ENCODE assay signal across 20 mouse cellular contexts in the genomic region with DNA sequence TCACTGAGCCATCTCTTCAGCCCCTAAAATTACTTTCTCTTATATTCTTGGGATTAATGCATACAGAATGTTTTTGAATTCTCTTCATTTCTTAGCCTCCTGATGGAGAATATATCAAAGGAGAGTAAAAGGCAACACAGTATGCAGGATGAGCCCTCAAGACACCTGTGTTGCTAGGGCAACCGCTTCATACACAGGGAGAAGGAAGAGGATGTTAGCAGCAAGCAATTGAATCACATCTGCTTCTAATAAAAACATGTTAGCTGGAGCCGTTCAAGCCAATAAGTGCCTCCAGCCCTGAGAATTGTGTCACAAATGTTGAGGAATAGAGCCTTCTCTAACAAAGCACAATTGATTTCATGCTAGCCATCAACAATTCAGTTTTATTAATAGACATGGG.
A peak's percentile ranks its signal among the peaks of the same experiment; 100 is the strongest.
DNase-seq lines count a peak whose midpoint lies in the region; ATAC-seq lines count a peak whose summit lies in the region.
"Had no signal": no experiment of that assay in that cellular context is flagged by ENCODE, and none has a peak within 500 bp of the region (broad histone marks: within the 10 kb centered on the region; RNA-seq: fewer than 3 reads in every experiment).

No protein-coding gene starts in this region.

- H3K9ac ChIP-seq in neural tube, embryonic 13.5 days: no peak overlapping the region
- no peak overlapping the region for H3K9ac ChIP-seq in limb, embryonic 13.5 days
- H3K9ac ChIP-seq in heart, embryonic 11.5 days (ENCODE audit: low read depth, low read length): no peak overlapping the region
- H3K9ac ChIP-seq: heart, embryonic 12.5 days; limb, embryonic 15.5 days; liver, postnatal 0 days; stomach, embryonic 15.5 days had no signal

- DNase-seq in neural tube, embryonic 10.5 days (ENCODE audit: extremely low spot score, low spot score): no peak
- DNase-seq in forelimb bud, embryonic 11.5 days (ENCODE audit: low read depth, low spot score): peak; percentile 62
- DNase-seq in cerebellum, adult 9-10 months: no peak
- DNase-seq: adrenal gland, postnatal 14 days; cerebellum, postnatal 36 days; gastrocnemius, postnatal 25 days; heart, postnatal 36 days; kidney, adult 18-20 months; kidney, postnatal 25 days; liver, postnatal 0 days; lung, postnatal 36 days; right cerebral cortex, adult 18-20 months; spleen, adult 18-20 months had no signal

- WGBS in neural tube, embryonic 13.5 days: 38% methylated on average over 2 of the region's 2 CpGs
- WGBS in limb, embryonic 13.5 days: 4% methylated on average over 2 of the region's 2 CpGs
- WGBS in heart, embryonic 11.5 days (ENCODE audit: insufficient replicate concordance): 61% methylated on average over 2 of the region's 2 CpGs

- peak overlapping the region; percentile 33; the same call in 1 of the 2 replicates for H3K27ac ChIP-seq in neural tube, embryonic 13.5 days (replicated peaks)
- no peak overlapping the region; the same call in 1 of the 2 replicates for H3K27ac ChIP-seq in limb, embryonic 13.5 days
- H3K27ac ChIP-seq in heart, embryonic 11.5 days (ENCODE audit: low read depth, low read length): no peak overlapping the region
- H3K27ac ChIP-seq: limb, embryonic 15.5 days; stomach, embryonic 15.5 days had no signal

- H3K27me3 ChIP-seq in neural tube, embryonic 13.5 days: no peaks in the 10 kb centered on the region
- H3K27me3 ChIP-seq in limb, embryonic 13.5 days: no peaks in the 10 kb centered on the region
- H3K27me3 ChIP-seq in heart, embryonic 11.5 days (ENCODE audit: control insufficient read depth, insufficient read depth, low read length): no peaks in the 10 kb centered on the region
- H3K27me3 ChIP-seq: heart, embryonic 12.5 days; limb, embryonic 15.5 days; stomach, embryonic 15.5 days had no signal

- no peak overlapping the region for H3K4me2 ChIP-seq in neural tube, embryonic 13.5 days
- no peak overlapping the region for H3K4me2 ChIP-seq in limb, embryonic 13.5 days (replicated peaks)
- H3K4me2 ChIP-seq in heart, embryonic 11.5 days: no peak overlapping the region
- H3K4me2 ChIP-seq: heart, embryonic 12.5 days; limb, embryonic 15.5 days; stomach, embryonic 15.5 days had no signal

- no peaks in the 10 kb centered on the region; the same call in 1 of the 2 replicates for H3K4me1 ChIP-seq in neural tube, embryonic 13.5 days (replicated peaks)
- peaks cover 11% of the 10 kb centered on the region for H3K4me1 ChIP-seq in limb, embryonic 13.5 days
- no peaks in the 10 kb centered on the region for H3K4me1 ChIP-seq in heart, embryonic 11.5 days (ENCODE audit: control insufficient read depth, insufficient read depth, low read length)
- H3K4me1 ChIP-seq: heart, embryonic 12.5 days; limb, embryonic 15.5 days; stomach, embryonic 15.5 days had no signal

- H3K4me3 ChIP-seq in neural tube, embryonic 13.5 days: no peak overlapping the region
- no peak overlapping the region for H3K4me3 ChIP-seq in limb, embryonic 13.5 days
- H3K4me3 ChIP-seq in heart, embryonic 11.5 days (ENCODE audit: low read depth, low read length): no peak overlapping the region
- H3K4me3 ChIP-seq: heart, embryonic 12.5 days; limb, embryonic 15.5 days; stomach, embryonic 15.5 days had no signal

- H3K36me3 ChIP-seq in neural tube, embryonic 13.5 days: no peaks in the 10 kb centered on the region
- no peaks in the 10 kb centered on the region for H3K36me3 ChIP-seq in limb, embryonic 13.5 days
- H3K36me3 ChIP-seq in heart, embryonic 11.5 days (ENCODE audit: control insufficient read depth, insufficient read depth, low read length): no peaks in the 10 kb centered on the region
- H3K36me3 ChIP-seq: heart, embryonic 12.5 days; limb, embryonic 15.5 days; stomach, embryonic 15.5 days had no signal

- no peaks in the 10 kb centered on the region for H3K9me3 ChIP-seq in neural tube, embryonic 13.5 days
- no peaks in the 10 kb centered on the region for H3K9me3 ChIP-seq in limb, embryonic 13.5 days
- H3K9me3 ChIP-seq in heart, embryonic 11.5 days (replicated peaks; ENCODE audit: control insufficient read depth, low read length): no peaks in the 10 kb centered on the region
- H3K9me3 ChIP-seq: heart, embryonic 12.5 days; limb, embryonic 15.5 days; stomach, embryonic 15.5 days had no signal

- peak; percentile 69 for ATAC-seq in neural tube, embryonic 13.5 days (ENCODE audit: low read depth)
- peak; percentile 85 for ATAC-seq in limb, embryonic 13.5 days (ENCODE audit: low FRiP score, low read depth)
- ATAC-seq in cerebellum, adult (ENCODE audit: insufficient number of reproducible peaks, low FRiP score, low TSS enrichment): no peak
- no peak for ATAC-seq in heart, embryonic 11.5 days (replicated peaks; ENCODE audit: insufficient number of reproducible peaks, low FRiP score, low TSS enrichment)
- ATAC-seq: liver, postnatal 0 days had no signal

Comparison
In these comparisons a context has a peak if more than half of its experiments do, and no peak if none do; other contexts are left out.
1. ATAC-seq: peak in neural tube, embryonic 13.5 days (single experiment) and limb, embryonic 13.5 days (single experiment); none in cerebellum, adult (single experiment) and heart, embryonic 11.5 days (single experiment).